Mouse (Mus musculus) CH12.LX (cell line): ENCODE measurements around the gene Gm14391.
"Not testable (repeated sequence)": the region's sequence is repeated elsewhere in the genome, so short reads cannot be mapped to it uniquely, and the experiment has no call there.

Experiments used
- BHLHE40 ChIP-seq: IDR thresholded peaks from 2 replicates; pipeline ENCODE4 v1.6.1; 2011; ENCODE audit warnings: mild to moderate bottlenecking, low read depth, low read length, improper control_type of control experiment
- CHD2 ChIP-seq: IDR thresholded peaks from 2 replicates; pipeline ENCODE4 v1.6.1; 2011; ENCODE audit warnings: low read length, improper control_type of control experiment
- CTCF ChIP-seq, 2 experiments: IDR thresholded peaks in 1 of 2; conservative IDR thresholded peaks in 1 of 2; 2 replicates each; pipeline ENCODE4 v1.5.1; 2011 to 2012; ENCODE audit warnings: low read depth in 2 of 2, low read length in 2 of 2, improper control_type of control experiment in 1 of 2, inconsistent platforms in 1 of 2, mild to moderate bottlenecking in 1 of 2, moderate library complexity in 1 of 2
- E2F4 ChIP-seq: IDR thresholded peaks from 2 replicates; pipeline ENCODE4 v1.6.1; 2011; ENCODE audit warnings: low read depth, low read length, improper control_type of control experiment; ENCODE audit not compliant: insufficient replicate concordance
- ELF1 ChIP-seq: IDR thresholded peaks from 2 replicates; pipeline ENCODE4 v1.6.1; 2014; ENCODE audit warnings: low read depth, mild to moderate bottlenecking, inconsistent platforms, low read length, improper control_type of control experiment
- EP300 ChIP-seq: IDR thresholded peaks from 2 replicates; pipeline ENCODE4 v1.6.1; 2011; ENCODE audit warnings: low read length, improper control_type of control experiment
- MAFK ChIP-seq: IDR thresholded peaks from 2 replicates; pipeline ENCODE4 v1.6.1; 2011; ENCODE audit warnings: low read length, improper control_type of control experiment; ENCODE audit not compliant: insufficient replicate concordance
- MYC ChIP-seq: IDR thresholded peaks from 2 replicates; pipeline ENCODE4 v1.6.1; 2011; ENCODE audit warnings: low read depth, mild to moderate bottlenecking, improper control_type of control experiment, low read length
- NRF1 ChIP-seq: IDR thresholded peaks from 2 replicates; pipeline ENCODE4 v1.6.1; 2014; ENCODE audit warnings: low read depth, mild to moderate bottlenecking, inconsistent platforms, low read length, improper control_type of control experiment, moderate library complexity
- POLR2A ChIP-seq: IDR thresholded peaks from 2 replicates; pipeline ENCODE4 v1.6.1; 2011; ENCODE audit warnings: low read depth, mild to moderate bottlenecking, improper control_type of control experiment, low read length
- SIN3A ChIP-seq: IDR thresholded peaks from 2 replicates; pipeline ENCODE4 v1.6.1; 2012; ENCODE audit warnings: low read length, improper control_type of control experiment, inconsistent platforms
- TBP ChIP-seq: conservative IDR thresholded peaks from 2 replicates; pipeline ENCODE4 v1.6.1; 2011; ENCODE audit warnings: low read depth, low read length, improper control_type of control experiment
- ZC3H11A ChIP-seq: IDR thresholded peaks from 2 replicates; pipeline ENCODE4 v1.6.1; 2012; ENCODE audit warnings: low read depth, mild to moderate bottlenecking, inconsistent platforms, low read length, improper control_type of control experiment

- not testable (repeated sequence) for TF ChIP-seq E2F4; SIN3A; NRF1; MAFK; CTCF (conservative IDR thresholded peaks at IDR 0.05 in 1 of 2, IDR thresholded peaks at IDR 0.05 in 1 of 2; ENCODE audit: low read depth in 2 of 2, low read length in 2 of 2); MYC; ZC3H11A; POLR2A; CHD2; EP300; TBP; BHLHE40; ELF1
Observed at GRCm38 (mm10) chr2:175141993-175142295, 64.8 kb downstream of the Gm14391 start, which contains the start of gene Gm14399.
